Mouse (Mus musculus) cerebellum, adult 8-10 months (tissue): Measurements from ENCODE around the gene Olfr453.

ENCODE experiments used
- DNase-seq: peaks from one replicate; pipeline ENCODE4 v3.0.0; 2022

Gene Olfr453

GRCm38 (mm10) chr6:42739071-42739470, at the start of gene Olfr453:
Gene Olfr453, plus strand, starts transcription at chr6:42739371.
- DNase-seq, result no peak

- DNase-seq, result no peak
Measured at GRCm38 (mm10) chr6:42689761-42690160, 49.4 kb upstream of the Olfr453 start.

GRCm38 (mm10) chr6:42692154-42692516, 47.0 kb upstream of the Olfr453 start:
- peak; percentile 82 for DNase-seq

GRCm38 (mm10) chr6:42692517-42693190, 46.5 kb upstream of the Olfr453 start:
- peak; percentile 77 for DNase-seq

- peak; percentile 89 for DNase-seq
Measured at GRCm38 (mm10) chr6:42709291-42710211, 29.6 kb upstream of the Olfr453 start, which contains the start of gene Tcaf1. Gene Tcaf1, minus strand, starts transcription at chr6:42710088.

- DNase-seq, result no peak
Measured at GRCm38 (mm10) chr6:42714668-42715067, 24.5 kb upstream of the Olfr453 start.

- DNase-seq, result no peak
Measured at GRCm38 (mm10) chr6:42717973-42718372, 21.2 kb upstream of the Olfr453 start.

GRCm38 (mm10) chr6:42742303-42742702, 3.1 kb downstream of the Olfr453 start:
- no peak for DNase-seq

- DNase-seq, result no peak
Measured at GRCm38 (mm10) chr6:42747846-42748245, 8.7 kb downstream of the Olfr453 start.

- no peak for DNase-seq
Measured at GRCm38 (mm10) chr6:42756104-42756503, 16.9 kb downstream of the Olfr453 start, which contains the start of gene Olfr38. Gene Olfr38, plus strand, starts transcription at chr6:42756404.

- DNase-seq, result no peak
Measured at GRCm38 (mm10) chr6:42777066-42777465, 37.9 kb downstream of the Olfr453 start.

GRCm38 (mm10) chr6:42784793-42785192, 45.6 kb downstream of the Olfr453 start, which contains the start of gene Olfr452:
Gene Olfr452, plus strand, starts transcription at chr6:42785093.
- no peak for DNase-seq

- no peak for DNase-seq
Measured at GRCm38 (mm10) chr6:42790247-42790948, 51.2 kb downstream of the Olfr453 start.

- no peak for DNase-seq
Measured at GRCm38 (mm10) chr6:42790949-42791556, 51.9 kb downstream of the Olfr453 start.

GRCm38 (mm10) chr6:42794982-42795381, 55.8 kb downstream of the Olfr453 start:
- no peak for DNase-seq
